Mouse (Mus musculus): ENCODE data around the gene Ubl3.

GRCm38 (mm10) chr5:148495991-148496390, 56.6 kb downstream of the Ubl3 start:
- no peak for TF ChIP-seq MAFK (IDR thresholded peaks at IDR 0.05; ENCODE audit: insufficient read depth, low read depth, low read length)
- TF ChIP-seq ZNF384 (IDR thresholded peaks at IDR 0.05; ENCODE audit: low read depth, low read length): no peak
- TF ChIP-seq HCFC1 (IDR thresholded peaks at IDR 0.05; ENCODE audit: borderline replicate concordance, insufficient read depth, low read length): no peak
- no peak for TF ChIP-seq CHD2 (IDR thresholded peaks at IDR 0.05; ENCODE audit: low read depth, low read length)
- TF ChIP-seq ZC3H11A (IDR thresholded peaks at IDR 0.05; ENCODE audit: borderline replicate concordance, low read depth, low read length): no peak

All from ES-E14 (cell line).